In genomic region chr17:85691701-85692536, GRCm38 (mm10) we compare ENCODE assay signal across 11 mouse cellular contexts. TPM values are rescaled to one million over a fixed set of nuclear protein-coding genes. Genes with fewer than 3 reads are reported as not detected.
A peak's percentile ranks its signal among the peaks of the same experiment; 100 is the strongest.
DNase-seq lines count a peak whose midpoint lies in the region; ATAC-seq lines count a peak whose summit lies in the region.
"Had no signal": no experiment of that assay in that cellular context is flagged by ENCODE, and none has a peak within 500 bp of the region (broad histone marks: within the 10 kb centered on the region; RNA-seq: fewer than 3 reads in every experiment).

No protein-coding gene starts in this region.

- WGBS in embryonic facial prominence, embryonic 10.5 days = 2% methylated on average over 43 of the region's 43 CpGs

- peaks cover 83% of the 10 kb centered on the region for H3K4me1 ChIP-seq in embryonic facial prominence, embryonic 10.5 days

- peak overlapping the region; percentile 82 for H3K27ac ChIP-seq in embryonic facial prominence, embryonic 10.5 days (replicated peaks)

- ATAC-seq in megakaryocyte, adult 5-6 weeks (ENCODE audit: poor library complexity, severe bottlenecking) = peak; percentile 23; the same call in 1 of the 2 replicates
- ATAC-seq in activated CD4-positive, CD25-positive, alpha-beta regulatory T cell, adult 4 months = no peak
- ATAC-seq: Patski had no signal

- H3K4me3 ChIP-seq in embryonic facial prominence, embryonic 10.5 days = peak overlapping the region; percentile 70
- H3K4me3 ChIP-seq: heart, embryonic 12.5 days had no signal

- DNase-seq in cerebellum, postnatal 25 days = peak; percentile 26 to 57
- DNase-seq in cerebellum, adult 18-20 months = no peak
- peak; percentile 22 for DNase-seq in kidney, postnatal 10 days
- no peak for DNase-seq in kidney, postnatal 36 days
- DNase-seq in embryonic facial prominence, embryonic 10.5 days (ENCODE audit: low spot score) = peak; percentile 67
- no peak for DNase-seq in c-Kit-positive CD71-positive TER-119-positive erythroid progenitor cells, embryonic 14.5 days (ENCODE audit: low spot score)

- peaks cover 3% of the 10 kb centered on the region; the same call in 1 of the 2 replicates for H3K9me3 ChIP-seq in embryonic facial prominence, embryonic 10.5 days

- no peaks in the 10 kb centered on the region for H3K36me3 ChIP-seq in embryonic facial prominence, embryonic 10.5 days (replicated peaks)
- H3K36me3 ChIP-seq: heart, embryonic 12.5 days had no signal

- peaks cover 98% of the 10 kb centered on the region for H3K27me3 ChIP-seq in embryonic facial prominence, embryonic 10.5 days (replicated peaks; ENCODE audit: low read depth, poor library complexity, severe bottlenecking)

RNA-seq across cellular contexts. Expression of gene Six2, which starts 3.8 kb away (rescaled TPM):
- polyA plus RNA-seq in embryonic facial prominence, embryonic 10.5 days (2016; fragmentation: Nextera tagmentation; extraction: Ambion mirVana) = 10.1 and 15.6 TPM in 2 replicates
- not detected in 2 replicates for total RNA-seq in megakaryocyte, adult 5-6 weeks (2015)
- not detected in 2 replicates for total RNA-seq in megakaryocyte, adult 5-6 weeks (2017)
- not detected for polyA plus RNA-seq in activated CD4-positive, CD25-positive, alpha-beta regulatory T cell, adult 4 months (2017; shearing (Covaris generic))
- total RNA-seq: neutrophil, adult 5-6 weeks had no signal
- polyA plus RNA-seq: Patski had no signal

Comparison
In these comparisons a context has a peak if more than half of its experiments do, and no peak if none do; other contexts are left out.
1. DNase-seq: peak in cerebellum, postnatal 25 days (2 of 2), kidney, postnatal 10 days (single experiment) and embryonic facial prominence, embryonic 10.5 days (single experiment); none in cerebellum, adult 18-20 months (0 of 2), kidney, postnatal 36 days (0 of 2) and c-Kit-positive CD71-positive TER-119-positive erythroid progenitor cells, embryonic 14.5 days (single experiment).
2. RNA of gene Six2, which starts 3.8 kb away (polyA plus RNA-seq): 10.1 to 15.6 TPM in embryonic facial prominence, embryonic 10.5 days; not detected in activated CD4-positive, CD25-positive, alpha-beta regulatory T cell, adult 4 months; every median in the first group is over 10 times any median in the second.